In genomic region chr5:134466296-134467029, GRCm38 (mm10) we compare ENCODE assay signal across 13 mouse cellular contexts. TPM values are rescaled to one million over a fixed set of nuclear protein-coding genes. Genes with fewer than 3 reads are reported as not detected.
A peak's percentile ranks its signal among the peaks of the same experiment; 100 is the strongest.
DNase-seq lines count a peak whose midpoint lies in the region; ATAC-seq lines count a peak whose summit lies in the region.
"Had no signal": no experiment of that assay in that cellular context is flagged by ENCODE, and none has a peak within 500 bp of the region (broad histone marks: within the 10 kb centered on the region; RNA-seq: fewer than 3 reads in every experiment).

No protein-coding gene starts in this region.

- H3K9ac ChIP-seq in liver, embryonic 15.5 days = peak overlapping the region; percentile 27; the same call in 1 of the 2 replicates

- 21% methylated on average over 21 of the region's 21 CpGs for WGBS in hindbrain, embryonic 10.5 days
- WGBS in liver, embryonic 15.5 days (ENCODE audit: insufficient replicate concordance) = 45% methylated on average over 21 of the region's 21 CpGs

- no peaks in the 10 kb centered on the region for H3K9me3 ChIP-seq in hindbrain, embryonic 10.5 days
- H3K9me3 ChIP-seq in liver, embryonic 15.5 days (replicated peaks) = no peaks in the 10 kb centered on the region

- H3K27me3 ChIP-seq in hindbrain, embryonic 10.5 days (ENCODE audit: insufficient read depth, poor library complexity, severe bottlenecking) = no peaks in the 10 kb centered on the region
- no peaks in the 10 kb centered on the region for H3K27me3 ChIP-seq in liver, embryonic 15.5 days

- H3K4me1 ChIP-seq in hindbrain, embryonic 10.5 days (replicated peaks) = peaks cover 21% of the 10 kb centered on the region
- peaks cover 67% of the 10 kb centered on the region for H3K4me1 ChIP-seq in liver, embryonic 15.5 days (replicated peaks)

- H3K4me2 ChIP-seq in liver, embryonic 15.5 days = peak overlapping the region; percentile 46

- H3K4me3 ChIP-seq in hindbrain, embryonic 10.5 days = peak overlapping the region; percentile 28
- no peak overlapping the region for H3K4me3 ChIP-seq in liver, embryonic 15.5 days (replicated peaks)
- H3K4me3 ChIP-seq: heart, adult 2 months had no signal

- peak overlapping the region; percentile 63 for H3K27ac ChIP-seq in hindbrain, embryonic 10.5 days
- peak overlapping the region; percentile 73 for H3K27ac ChIP-seq in liver, embryonic 15.5 days (replicated peaks)
- H3K27ac ChIP-seq: heart, adult 2 months had no signal

- intact Hi-C loops in heart, postnatal 14 days (cut with DNase I) = no loop called here

- peak; percentile 10 for ATAC-seq in liver, embryonic 15.5 days (ENCODE audit: insufficient read depth)
- ATAC-seq in monocyte, adult 5-6 weeks (replicated peaks; ENCODE audit: insufficient number of reproducible peaks, low FRiP score, low TSS enrichment, poor library complexity, severe bottlenecking) = no peak

- H3K36me3 ChIP-seq in hindbrain, embryonic 10.5 days = no peaks in the 10 kb centered on the region
- H3K36me3 ChIP-seq in liver, embryonic 15.5 days (replicated peaks) = no peaks in the 10 kb centered on the region

- DNase-seq in heart, adult 11 months = peak; percentile 48
- DNase-seq in heart, postnatal 14 days = no peak
- peak; percentile 65 for DNase-seq in hindbrain, embryonic 10.5 days (ENCODE audit: low spot score)
- DNase-seq in retina, postnatal 1 day = peak; percentile 57
- no peak for DNase-seq in urinary bladder, adult 18-20 months (ENCODE audit: low spot score in 2 of 2)
- no peak for DNase-seq in layer of hippocampus, adult 9-11 months
- DNase-seq: cerebellum, postnatal 14 days; kidney, postnatal 36 days; lung, postnatal 36 days; right cerebral cortex, postnatal 25 days had no signal

RNA-seq across cellular contexts. Expression of gene Gtf2ird1, which starts 9.9 kb away (rescaled TPM):
- 10 to 100 TPM; 28.6 to 30.9 TPM for total RNA-seq in heart, postnatal 14 days (2021)
- polyA plus RNA-seq in hindbrain, embryonic 10.5 days (2016; fragmentation: Nextera tagmentation; extraction: Ambion mirVana) = 84.8 and 91.6 TPM in 2 replicates
- 10.2 and 14.2 TPM in 2 replicates for polyA plus RNA-seq in liver, embryonic 15.5 days (2015; fragmentation: Nextera tagmentation; extraction: Ambion mirVana)
- total RNA-seq in monocyte, adult 5-6 weeks (2017) = 2.0 to 2.8 TPM (median 2.4 TPM) in 3 replicates

Comparison
In these comparisons a context has a peak if more than half of its experiments do, and no peak if none do; other contexts are left out.
1. DNase-seq: peak in heart, adult 11 months (single experiment), hindbrain, embryonic 10.5 days (single experiment) and retina, postnatal 1 day (single experiment); none in heart, postnatal 14 days (0 of 2), urinary bladder, adult 18-20 months (0 of 2) and layer of hippocampus, adult 9-11 months (single experiment).